Mouse (Mus musculus): Measurements from ENCODE around the gene Dnajb4. TPM values are rescaled to one million over a fixed set of nuclear protein-coding genes. Genes with fewer than 3 reads are reported as not detected.

The Dnajb4 gene
- 4.3 and 11.0 TPM in 2 replicates for polyA plus RNA-seq (2012; rRNA removed; ENCODE audit: low replicate concordance)

DNA sequence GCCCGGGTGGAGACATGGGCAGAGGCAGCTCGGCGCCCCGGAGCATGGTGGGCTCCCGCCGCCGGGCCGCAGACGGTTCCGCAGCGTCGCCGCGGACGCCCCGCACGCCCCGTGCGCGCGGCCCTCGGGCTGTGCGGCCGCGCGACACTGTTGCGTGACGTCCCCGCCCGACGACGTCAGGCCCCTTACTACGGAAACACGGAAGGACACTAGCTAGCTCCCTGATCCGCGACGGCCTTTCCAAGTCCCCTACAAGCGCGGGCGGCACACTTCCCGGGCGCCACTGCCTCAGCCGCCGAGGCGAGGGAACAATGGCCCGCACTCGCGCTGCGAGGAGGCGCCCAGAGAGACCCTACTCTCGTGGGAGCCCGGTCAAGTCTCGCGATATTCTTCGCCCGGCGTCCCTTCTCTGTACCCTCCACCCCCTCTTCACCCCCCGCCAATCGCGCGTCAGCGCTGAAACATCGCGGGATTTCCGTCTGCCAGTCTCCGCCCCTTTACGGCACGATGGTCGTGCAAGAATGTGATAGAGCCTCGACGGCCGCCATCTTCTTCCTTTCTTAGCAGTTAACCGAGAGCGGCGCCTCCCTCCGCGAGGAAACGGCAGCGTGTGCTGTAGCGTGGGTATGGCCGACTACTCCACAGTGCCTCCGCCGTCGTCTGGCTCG lies at the start of gene Dnajb4, which contains the start of gene Fubp1:
Dnajb4 (minus strand) TSS at position 336 of the 668 bp plus-strand sequence.
Fubp1 (plus strand) TSS at position 456 of the 668 bp plus-strand sequence.

DNA sequence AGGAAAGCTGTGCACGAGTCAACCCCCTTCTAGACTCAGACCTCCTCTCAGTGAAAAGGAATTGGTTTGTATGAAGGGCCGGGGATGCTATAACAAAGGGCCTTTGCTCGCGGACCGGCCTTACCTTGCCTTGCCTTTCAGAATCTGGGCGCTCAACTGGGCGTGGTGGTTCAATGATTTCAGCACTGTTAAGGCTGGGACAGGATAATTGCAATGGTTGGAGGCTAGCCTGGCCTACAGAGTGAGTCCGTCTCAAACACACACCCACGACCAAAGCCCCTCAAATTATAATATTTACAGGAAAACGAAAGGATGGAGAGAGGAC lies 44.0 kb downstream of the Dnajb4 start, which contains the start of gene Gipc2:
Gipc2 (minus strand) TSS at position 132 of the 325 bp plus-strand sequence.

Other genes with a start within 250 kb of the Dnajb4 start
- 18.0 and 23.6 TPM in 2 replicates for gene Gipc2, start 44.1 kb downstream of the Dnajb4 start, polyA plus RNA-seq (2012; rRNA removed; ENCODE audit: low replicate concordance)
- gene Fubp1, start 120 bp upstream of the Dnajb4 start, polyA plus RNA-seq (2012; rRNA removed; ENCODE audit: low replicate concordance) = 58.2 and 75.3 TPM in 2 replicates
- 0.59 TPM in 1 of 2 replicates, not detected in the other for gene Nexn, start 56.0 kb upstream of the Dnajb4 start, polyA plus RNA-seq (2012; rRNA removed; ENCODE audit: low replicate concordance)
- 3.0 and 4.6 TPM in 2 replicates for gene Miga1, start 130.1 kb upstream of the Dnajb4 start, polyA plus RNA-seq (2012; rRNA removed; ENCODE audit: low replicate concordance)
- 5.6 and 16.9 TPM in 2 replicates for gene Usp33, start 136.2 kb upstream of the Dnajb4 start, polyA plus RNA-seq (2012; rRNA removed; ENCODE audit: low replicate concordance)
- gene Zzz3, start 185.2 kb upstream of the Dnajb4 start, polyA plus RNA-seq (2012; rRNA removed; ENCODE audit: low replicate concordance) = 15.2 and 27.8 TPM in 2 replicates

Measured in mammary gland, adult 2 months (tissue).